Mouse (Mus musculus) liver, embryonic 14.5 days (tissue): ENCODE data around the gene Dusp1.

Source experiments
- CTCF ChIP-seq: IDR thresholded peaks from 2 replicates; pipeline ENCODE4 v1.5.1; 2016; ENCODE audit warnings: antibody characterized with exemption, low read depth, control low read depth
- EP300 ChIP-seq: IDR thresholded peaks from 2 replicates; pipeline ENCODE4 v1.6.1; 2016; ENCODE audit warnings: antibody characterized with exemption, low read depth

DNA sequence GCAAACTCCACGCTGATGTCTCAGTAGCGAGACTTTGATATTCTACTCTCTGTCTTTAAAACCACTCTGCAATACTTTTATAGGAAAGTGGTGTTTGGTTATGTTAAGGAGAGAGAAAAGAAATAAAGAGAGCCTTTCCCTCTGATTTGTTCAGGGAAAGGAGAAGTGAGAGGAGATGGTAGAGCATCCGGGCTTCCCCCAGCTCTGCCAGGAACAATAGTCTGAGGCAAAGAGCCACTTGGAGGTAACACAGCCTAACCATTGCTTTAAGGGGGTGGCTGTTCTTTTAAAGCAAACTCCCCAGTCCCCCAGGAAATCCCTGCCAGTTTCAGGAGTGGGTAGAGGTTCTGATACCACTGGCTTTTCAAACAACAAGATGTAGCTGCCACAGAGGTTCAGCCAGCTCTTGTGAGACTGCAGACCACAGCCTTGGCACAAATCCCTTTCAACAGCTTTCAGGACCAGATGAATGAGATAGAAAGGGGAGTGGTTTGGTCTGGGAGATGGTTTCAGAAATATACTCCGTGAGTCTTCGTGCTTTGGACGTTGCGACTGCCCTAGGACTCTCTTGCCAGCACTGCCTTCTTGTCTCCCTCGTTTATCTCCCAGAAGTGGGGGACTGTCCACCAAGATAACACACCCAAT is 17.5 kb downstream of the Dusp1 start:
- TF ChIP-seq CTCF = no peak
- TF ChIP-seq EP300 = no peak
